Mouse (Mus musculus) hindbrain, embryonic 11.5 days (tissue): ENCODE measurements at regions not wholly inside any gene's neighbourhood (a gene's known extent, or its start where the extent isn't known, plus 50 kb on each side); places are given as distances from the start of the nearest gene placed in this dataset.

Experiments used
- ATAC-seq: fragments of 200-750 bp; cut with Nextera tagmentation; 2 replicates; pipeline ENCODE4 v1.8.0; 2017; ENCODE audit warnings: mild to moderate bottlenecking, moderate TSS enrichment, moderate library complexity; ENCODE audit not compliant: low FRiP score
- DNase-seq: peaks from one replicate; pipeline ENCODE4 v3.0.0-alpha.2; 2015; ENCODE audit warnings: low spot score
- H3K27ac ChIP-seq: fragments of 300-500 bp; sonication (generic); 2 replicates; pipeline ENCODE4 v1.5.1; 2014; ENCODE audit warnings: mild to moderate bottlenecking, low read depth, low read length
- H3K27me3 ChIP-seq: fragments of 300-500 bp; sonication (generic); 2 replicates; pipeline ENCODE4 v1.6.1; 2014; ENCODE audit warnings: mild to moderate bottlenecking, low read length, moderate library complexity, mixed read lengths; ENCODE audit not compliant: control insufficient read depth, insufficient read depth
- H3K36me3 ChIP-seq: fragments of 300-500 bp; sonication (generic); 2 replicates; pipeline ENCODE4 v1.6.1; 2014; ENCODE audit warnings: mild to moderate bottlenecking, low read length, moderate library complexity, mixed read lengths; ENCODE audit not compliant: control insufficient read depth, insufficient read depth
- H3K4me1 ChIP-seq: fragments of 300-500 bp; sonication (generic); replicated peaks from 2 replicates; pipeline ENCODE4 v1.6.1; 2014; ENCODE audit warnings: low read length, mixed read lengths; ENCODE audit not compliant: control insufficient read depth, insufficient read depth
- H3K4me2 ChIP-seq: fragments of 300-500 bp; sonication (generic); replicated peaks from 2 replicates; pipeline ENCODE4 v1.6.1; 2014; ENCODE audit warnings: mild to moderate bottlenecking, low read depth, low read length
- H3K4me3 ChIP-seq: fragments of 300-500 bp; sonication (generic); 2 replicates; pipeline ENCODE4 v1.5.1; 2014; ENCODE audit warnings: low read depth, low read length
- H3K9ac ChIP-seq: fragments of 300-500 bp; sonication (generic); 2 replicates; pipeline ENCODE4 v1.6.1; 2014; ENCODE audit warnings: low read depth, low read length
- H3K9me3 ChIP-seq: fragments of 300-500 bp; sonication (generic); 2 replicates; pipeline ENCODE4 v1.6.1; 2016; ENCODE audit warnings: low read length; ENCODE audit not compliant: control insufficient read depth
- WGBS: fragments of 180-500 bp; shearing (Covaris S2); extraction: QIAGEN DNeasy Blood & Tissue Kit; methylation state at CpG from one replicate; pipeline ENCODE4 v1.1.7; 2014; 5-methylcytosine and 5-hydroxymethylcytosine counted together

- H3K4me1 ChIP-seq, result no peaks in the 10 kb centered on the region
- no peaks in the 10 kb centered on the region for H3K27me3 ChIP-seq
- 73% methylated on average over 3 of the region's 3 CpGs for WGBS
- no peak for DNase-seq
- no peak for ATAC-seq
- H3K9ac ChIP-seq, result no peak overlapping the region
- no peaks in the 10 kb centered on the region for H3K36me3 ChIP-seq
- no peak overlapping the region for H3K4me3 ChIP-seq
- H3K4me2 ChIP-seq, result no peak overlapping the region
- H3K9me3 ChIP-seq, result no peaks in the 10 kb centered on the region
- H3K27ac ChIP-seq, result no peak overlapping the region
Measured at GRCm38 (mm10) chrX:11082845-11083244, 216.2 kb upstream of the H2al1a start.

GRCm38 (mm10) chrX:11086257-11087072 is 212.6 kb upstream of the H2al1a start:
- Histone ChIP-seq H3K9me3 (no peaks in the 10 kb centered on the region), H3K4me3 (no peak overlapping the region), H3K9ac (no peak overlapping the region), H3K4me1 (no peaks in the 10 kb centered on the region), H3K27ac (no peak overlapping the region), H3K4me2 (no peak overlapping the region), H3K27me3 (no peaks in the 10 kb centered on the region), H3K36me3 (no peaks in the 10 kb centered on the region)
- 52% methylated on average over 7 of the region's 7 CpGs for WGBS
- no peak for ATAC-seq
- DNase-seq, result no peak

GRCm38 (mm10) chrX:11087913-11088312 is 211.1 kb upstream of the H2al1a start:
- no peaks in the 10 kb centered on the region for H3K4me1 ChIP-seq
- H3K4me3 ChIP-seq, result no peak overlapping the region
- 16% methylated on average over 14 of the region's 14 CpGs for WGBS
- no peak overlapping the region for H3K4me2 ChIP-seq
- H3K36me3 ChIP-seq, result no peaks in the 10 kb centered on the region
- H3K27me3 ChIP-seq, result no peaks in the 10 kb centered on the region
- no peak overlapping the region for H3K27ac ChIP-seq
- ATAC-seq (no peak), DNase-seq (peak; percentile 63)
- H3K9ac ChIP-seq, result no peak overlapping the region
- no peaks in the 10 kb centered on the region for H3K9me3 ChIP-seq

GRCm38 (mm10) chrX:11088506-11088905 is 210.6 kb upstream of the H2al1a start:
- H3K4me3 ChIP-seq, result no peak overlapping the region
- no peaks in the 10 kb centered on the region for H3K9me3 ChIP-seq
- no peaks in the 10 kb centered on the region for H3K36me3 ChIP-seq
- WGBS, result 39% methylated on average over 10 of the region's 10 CpGs
- no peak overlapping the region for H3K9ac ChIP-seq
- no peak for ATAC-seq
- H3K27me3 ChIP-seq, result no peaks in the 10 kb centered on the region
- no peak overlapping the region for H3K27ac ChIP-seq
- H3K4me1 ChIP-seq, result no peaks in the 10 kb centered on the region
- H3K4me2 ChIP-seq, result no peak overlapping the region
- DNase-seq, result no peak

GRCm38 (mm10) chrX:11090432-11090831 is 208.6 kb upstream of the H2al1a start:
- H3K27ac ChIP-seq, result no peak overlapping the region
- DNase-seq, result peak; percentile 68
- H3K36me3 ChIP-seq, result no peaks in the 10 kb centered on the region
- H3K9ac ChIP-seq, result no peak overlapping the region
- no peaks in the 10 kb centered on the region for H3K9me3 ChIP-seq
- no peaks in the 10 kb centered on the region for H3K4me1 ChIP-seq
- no peaks in the 10 kb centered on the region for H3K27me3 ChIP-seq
- ATAC-seq, result peak; percentile 27; the same call in 1 of the 2 replicates
- WGBS, result 32% methylated on average over 7 of the region's 7 CpGs
- H3K4me3 ChIP-seq, result no peak overlapping the region
- no peak overlapping the region for H3K4me2 ChIP-seq

GRCm38 (mm10) chrX:11097581-11098254 is 201.3 kb upstream of the H2al1a start:
- Histone ChIP-seq H3K9me3 (no peaks in the 10 kb centered on the region), H3K27me3 (no peaks in the 10 kb centered on the region), H3K36me3 (no peaks in the 10 kb centered on the region), H3K4me1 (no peaks in the 10 kb centered on the region), H3K9ac (no peak overlapping the region), H3K4me3 (no peak overlapping the region), H3K4me2 (no peak overlapping the region), H3K27ac (no peak overlapping the region)
- DNase-seq, result no peak
- ATAC-seq, result peak; percentile 61; the same call in 1 of the 2 replicates
- 77% methylated on average over 9 of the region's 9 CpGs for WGBS

GRCm38 (mm10) chrX:11098366-11098765 is 200.7 kb upstream of the H2al1a start:
- Histone ChIP-seq H3K4me3 (no peak overlapping the region), H3K36me3 (no peaks in the 10 kb centered on the region), H3K4me2 (no peak overlapping the region), H3K4me1 (no peaks in the 10 kb centered on the region), H3K27ac (no peak overlapping the region), H3K9me3 (no peaks in the 10 kb centered on the region), H3K27me3 (no peaks in the 10 kb centered on the region), H3K9ac (no peak overlapping the region)
- DNase-seq, result no peak
- WGBS, result 47% methylated on average over 4 of the region's 4 CpGs
- peak; percentile 43; the same call in 1 of the 2 replicates for ATAC-seq

- WGBS, result 56% methylated on average over 13 of the region's 13 CpGs
- ATAC-seq, result peak; percentile 78
- Histone ChIP-seq H3K4me1 (no peaks in the 10 kb centered on the region), H3K4me3 (no peak overlapping the region), H3K36me3 (no peaks in the 10 kb centered on the region), H3K9ac (no peak overlapping the region), H3K4me2 (no peak overlapping the region), H3K27ac (0 out of 2 replicates have a peak overlapping the region, but pooled peaks have one; percentile 7), H3K9me3 (no peaks in the 10 kb centered on the region), H3K27me3 (no peaks in the 10 kb centered on the region)
- DNase-seq, result peak; percentile 25
Measured at GRCm38 (mm10) chrX:11099146-11100087, 199.6 kb upstream of the H2al1a start.
